Mouse (Mus musculus) ovary, postnatal 10 days (tissue): ENCODE results near the gene Dus3l.

Experiments
- DNase-seq: peaks from one replicate; pipeline ENCODE4 v3.0.0; 2022; ENCODE audit warnings: low spot score

Gene Dus3l

GRCm38 (mm10) chr17:56764474-56765354, at the start of gene Dus3l:
Gene Dus3l (plus strand): TSS chr17:56764757.
- DNase-seq: peak; percentile 95

- no peak for DNase-seq
Observed at GRCm38 (mm10) chr17:56715360-56715759, 49.2 kb upstream of the Dus3l start.

DNA sequence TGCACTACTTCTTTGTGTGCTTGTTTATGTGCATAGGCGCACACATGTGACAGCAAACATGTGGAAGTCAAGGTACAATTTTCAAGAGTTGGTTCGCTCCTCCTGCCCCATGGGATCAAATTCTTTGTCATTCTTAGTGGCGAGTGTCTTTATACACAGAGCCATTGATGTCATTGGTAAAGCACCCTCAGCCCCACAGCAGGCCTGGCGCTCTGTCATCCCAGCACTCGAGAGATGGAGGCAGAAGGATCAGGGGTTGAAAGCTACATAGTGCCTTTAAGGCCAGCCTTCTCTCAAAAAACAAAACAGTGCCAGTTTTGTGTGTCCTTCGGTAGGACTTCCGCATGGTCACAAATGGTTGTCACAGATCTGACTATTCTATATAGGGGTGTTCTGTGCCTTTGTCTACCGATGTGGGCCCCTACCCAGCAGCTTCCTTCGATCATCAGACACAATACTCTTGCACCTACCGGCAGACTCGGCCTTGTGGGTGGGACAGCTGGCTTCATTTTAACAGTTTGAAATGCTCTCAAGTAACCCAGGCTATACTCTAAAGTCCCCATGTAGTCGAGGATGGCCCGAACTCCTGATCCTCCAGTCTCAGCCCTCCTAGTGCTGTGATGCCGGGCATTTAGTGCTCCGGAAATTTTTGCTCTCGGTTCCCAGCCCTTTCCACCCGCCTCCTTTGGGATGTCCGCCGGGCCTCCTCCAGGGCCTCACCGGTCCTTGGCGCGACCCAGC, 48.5 kb upstream of the Dus3l start:
- DNase-seq: no peak

- peak; percentile 88 for DNase-seq
Observed at GRCm38 (mm10) chr17:56716655-56717362, 47.7 kb upstream of the Dus3l start.

DNA sequence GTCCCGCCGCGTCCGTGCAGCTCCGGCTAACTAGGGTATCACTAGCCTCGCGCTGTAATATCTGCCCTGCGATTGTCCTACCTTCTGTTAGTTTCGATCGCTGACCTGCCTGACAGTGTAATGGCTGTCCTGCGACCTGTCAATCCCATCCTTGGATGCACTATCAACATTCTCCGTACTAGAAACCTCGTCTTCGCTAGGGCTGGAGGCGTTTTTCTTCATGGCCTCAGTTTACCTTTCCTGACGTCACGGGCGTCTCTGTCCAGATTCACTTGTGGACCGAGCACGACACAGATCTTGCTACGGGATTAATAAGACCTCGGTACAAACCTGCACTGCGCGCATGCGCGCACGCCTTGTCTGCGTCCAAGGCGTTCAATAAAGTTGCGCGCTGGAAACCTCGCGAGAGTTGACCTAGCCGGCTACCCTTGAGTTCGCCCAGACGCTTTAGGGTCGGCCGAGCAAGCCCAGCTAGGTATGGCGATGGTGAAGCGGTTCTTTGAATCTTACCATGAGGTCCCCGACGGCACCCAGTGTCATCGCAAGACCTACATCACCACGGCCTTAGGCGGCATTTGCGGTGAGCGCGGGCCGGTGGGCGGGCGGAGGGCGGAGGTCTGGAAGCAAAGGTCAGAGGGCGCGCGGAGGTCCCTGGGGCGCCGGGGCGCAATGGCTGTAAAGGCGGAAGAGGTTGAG, 47.0 kb upstream of the Dus3l start, which contains the start of the genes Ndufa11 and Vmac:
Gene Ndufa11 (plus strand): TSS at position 405 of the 696 bp plus-strand sequence.
Gene Vmac (minus strand): TSS at position 660 of the 696 bp plus-strand sequence.
- DNase-seq: peak; percentile 90

DNA sequence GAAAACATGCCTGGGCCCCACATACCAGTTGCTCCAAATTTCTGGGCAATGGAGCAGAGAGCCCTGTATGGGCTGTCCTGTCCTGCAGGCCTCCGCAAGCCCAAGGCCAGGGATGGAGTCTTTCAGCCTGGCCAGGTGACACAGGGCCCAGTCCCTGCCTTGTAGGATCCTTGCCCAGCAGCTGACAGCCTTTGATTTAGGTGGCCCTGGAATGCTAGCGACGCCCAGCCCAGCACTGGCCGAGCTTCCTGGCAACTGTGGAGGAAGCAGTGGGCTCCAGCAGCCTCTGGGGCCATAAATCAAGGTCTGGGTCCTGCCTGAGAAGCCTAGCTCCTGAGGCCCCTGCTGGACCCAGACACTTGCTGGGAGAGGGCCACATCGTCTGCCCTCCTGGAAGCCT, 42.1 kb upstream of the Dus3l start:
- no peak for DNase-seq

- DNase-seq: no peak
Observed at GRCm38 (mm10) chr17:56723419-56724161, 41.0 kb upstream of the Dus3l start.

DNA sequence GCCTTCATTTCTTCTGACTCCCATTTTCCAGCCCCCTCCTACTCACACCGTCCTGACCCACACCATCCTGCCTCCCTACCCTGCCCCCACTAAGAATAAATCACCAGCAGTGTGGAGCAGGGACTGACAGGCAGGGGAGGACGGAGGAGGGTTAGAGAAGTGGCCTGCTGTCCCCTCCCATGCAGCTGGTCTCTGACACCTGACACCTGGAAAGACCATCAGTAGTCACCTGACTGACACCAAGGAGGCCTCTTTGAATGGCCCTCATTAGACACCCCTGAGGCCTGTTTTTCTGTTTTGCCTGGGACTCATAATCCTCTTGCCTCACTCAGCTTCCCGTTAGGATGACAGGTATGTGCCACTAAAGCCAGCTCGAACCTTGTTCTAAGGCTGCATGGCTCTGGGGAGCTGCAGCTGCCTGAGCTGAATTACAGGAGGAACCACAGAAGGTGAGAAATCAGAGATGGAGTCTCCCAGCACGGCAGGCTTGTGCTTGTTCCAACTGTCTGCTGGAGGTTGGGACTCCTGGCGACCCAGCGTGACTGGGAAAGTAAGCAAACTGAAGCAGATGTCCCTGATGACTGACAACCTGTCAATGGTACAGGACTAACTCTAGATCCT, 37.4 kb upstream of the Dus3l start:
- no peak for DNase-seq

DNA sequence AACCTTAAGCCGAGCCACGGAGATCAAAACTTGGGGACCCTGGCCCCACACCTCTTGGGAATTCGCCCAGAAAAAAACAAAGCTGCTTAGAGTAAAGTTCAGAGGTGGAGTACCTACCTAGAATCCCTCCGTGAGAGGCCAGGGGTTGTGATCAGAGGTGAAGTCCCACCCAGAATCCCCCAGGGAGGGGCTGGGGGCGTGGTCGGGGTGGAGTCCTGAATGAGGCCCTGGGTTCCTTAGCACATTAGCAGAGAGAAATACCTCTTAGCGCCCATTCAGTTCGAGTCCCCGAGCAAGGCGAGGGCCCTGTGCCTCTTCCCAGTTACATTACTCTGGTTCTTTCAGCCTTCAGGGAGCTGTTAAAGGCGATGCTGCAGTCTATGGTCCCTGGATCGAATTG, 36.9 kb upstream of the Dus3l start:
- DNase-seq: no peak

GRCm38 (mm10) chr17:56728117-56728516, 36.4 kb upstream of the Dus3l start:
- no peak for DNase-seq

DNA sequence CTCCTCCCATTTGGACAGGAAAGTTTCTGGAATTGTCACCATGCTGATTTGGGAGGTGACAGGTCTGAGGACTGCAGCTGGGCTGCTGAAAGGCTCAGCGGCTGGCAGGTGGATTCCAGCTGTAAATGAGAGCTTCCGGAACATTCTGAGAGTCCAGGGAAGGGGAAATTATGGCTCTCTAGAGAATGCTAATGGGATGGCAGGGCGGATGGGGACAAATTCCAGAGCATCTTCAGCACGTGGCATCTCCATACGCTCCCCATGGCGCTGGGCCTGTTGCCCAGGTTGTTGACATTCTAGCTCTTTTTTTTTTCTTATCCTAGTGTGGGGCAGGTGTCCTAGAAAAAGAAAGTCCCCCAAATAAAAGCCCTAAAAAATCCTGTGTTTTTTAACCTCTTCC, 35.4 kb upstream of the Dus3l start:
- DNase-seq: no peak

- no peak for DNase-seq
Observed at GRCm38 (mm10) chr17:56729656-56730055, 34.9 kb upstream of the Dus3l start.

DNA sequence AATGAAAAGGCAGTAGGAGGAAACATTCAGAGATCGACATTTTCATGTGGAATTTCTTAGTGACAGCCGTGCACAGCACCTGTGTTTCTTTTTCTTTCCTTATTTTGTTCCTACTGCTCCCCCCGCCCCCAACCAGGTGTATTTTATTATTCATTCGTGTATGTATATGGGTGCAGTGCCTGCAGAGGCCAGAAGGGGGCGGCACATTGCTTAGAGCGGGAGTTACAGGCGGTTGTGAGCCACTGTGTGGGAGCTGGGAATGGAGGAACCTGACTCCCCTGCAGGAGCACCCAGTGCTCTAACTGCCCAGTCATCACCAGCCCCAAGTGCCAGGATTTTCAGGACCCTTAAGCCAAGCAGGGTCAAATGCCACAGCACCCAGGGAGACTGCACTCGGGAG, 28.0 kb upstream of the Dus3l start:
- DNase-seq: no peak

GRCm38 (mm10) chr17:56738221-56738620, 26.3 kb upstream of the Dus3l start:
- DNase-seq: no peak

DNA sequence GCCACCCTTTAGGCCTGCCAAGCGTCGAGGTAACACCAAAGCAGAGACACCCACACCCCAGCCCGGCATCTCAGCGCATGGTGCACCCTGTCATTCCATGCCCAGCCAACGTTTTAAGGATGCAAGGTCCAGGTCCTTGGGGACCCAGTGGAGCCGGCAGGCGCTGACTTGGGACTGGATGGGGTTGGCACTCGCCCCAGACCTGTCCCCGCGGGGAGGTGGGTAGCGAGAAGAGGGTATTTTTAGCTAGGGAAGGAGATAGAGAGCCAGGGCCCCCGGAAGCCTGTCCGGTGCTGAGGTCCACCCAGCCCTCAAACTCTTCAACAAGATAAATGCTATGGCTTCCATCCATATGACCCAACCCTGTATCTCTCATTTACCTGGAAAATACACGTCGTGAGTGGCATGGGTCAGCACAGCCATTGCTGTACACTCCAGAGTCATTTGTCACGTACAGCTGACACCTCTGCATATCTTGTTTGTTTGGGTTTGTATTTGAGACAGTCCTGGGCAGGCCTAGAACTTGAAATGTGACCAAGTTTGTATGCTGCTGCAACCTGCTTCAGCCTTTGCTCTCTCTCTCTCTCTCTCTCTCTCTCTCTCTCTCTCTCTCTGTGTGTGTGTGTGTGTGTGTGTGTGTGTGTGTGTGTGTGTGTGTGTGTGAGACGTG, 24.3 kb upstream of the Dus3l start:
- DNase-seq: no peak

DNA sequence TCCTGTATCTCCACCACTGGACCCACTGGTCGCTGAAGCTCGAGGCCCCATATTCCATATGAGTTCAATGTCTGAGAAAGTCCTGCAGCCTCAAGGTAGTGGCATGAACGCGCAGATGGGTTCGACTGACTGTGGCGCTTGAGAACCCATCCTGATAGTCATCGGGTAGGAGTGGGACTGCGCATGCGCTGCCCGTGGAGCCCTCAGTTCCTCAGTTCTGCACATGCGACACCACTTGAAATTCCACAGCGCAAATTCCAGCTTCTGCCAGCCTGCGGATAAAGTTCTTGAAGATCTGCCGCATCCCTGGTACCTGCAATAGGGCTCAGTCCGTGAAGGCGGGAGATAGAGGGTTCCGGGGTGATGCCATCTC, 23.8 kb upstream of the Dus3l start:
- DNase-seq: no peak

DNA sequence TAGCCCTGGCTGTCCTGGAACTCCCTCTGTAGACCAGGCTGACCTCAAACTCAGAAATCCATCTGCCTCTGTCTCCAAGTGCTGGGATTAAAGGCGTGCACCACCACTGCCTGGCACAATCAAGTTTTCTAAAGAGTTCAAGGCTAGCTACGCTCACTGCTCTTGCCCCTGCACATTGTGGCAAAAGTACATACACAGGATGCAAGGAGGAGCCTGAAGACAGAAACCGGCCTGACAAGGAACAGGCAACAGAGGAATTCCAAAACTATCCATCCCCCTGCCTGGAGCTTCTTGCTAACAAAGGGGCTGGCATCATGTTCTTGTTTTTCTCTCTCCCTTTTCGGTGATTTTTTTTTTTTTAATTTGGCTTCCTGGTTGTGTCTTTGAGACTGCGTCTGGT, 20.4 kb upstream of the Dus3l start:
- no peak for DNase-seq

GRCm38 (mm10) chr17:56751404-56752072, 13.0 kb upstream of the Dus3l start:
- no peak for DNase-seq

GRCm38 (mm10) chr17:56753452-56753851, 11.1 kb upstream of the Dus3l start:
- no peak for DNase-seq
